Mouse (Mus musculus) testis, adult 2 months (tissue): ENCODE data around the gene Erp27.

Source experiments
- CTCF ChIP-seq: fragments of 200-500 bp; IDR thresholded peaks from 2 replicates; pipeline ENCODE4 v1.5.1; 2012; ENCODE audit warnings: low read depth, mild to moderate bottlenecking, inconsistent platforms, low read length, moderate library complexity; ENCODE audit not compliant: control insufficient read depth, insufficient read depth, insufficient replicate concordance
- POLR2A ChIP-seq: fragments of 200-500 bp; IDR thresholded peaks from 2 replicates; pipeline ENCODE4 v1.6.1; 2012; ENCODE audit warnings: low read depth, mild to moderate bottlenecking, inconsistent platforms, low read length, moderate library complexity; ENCODE audit not compliant: control insufficient read depth

DNA sequence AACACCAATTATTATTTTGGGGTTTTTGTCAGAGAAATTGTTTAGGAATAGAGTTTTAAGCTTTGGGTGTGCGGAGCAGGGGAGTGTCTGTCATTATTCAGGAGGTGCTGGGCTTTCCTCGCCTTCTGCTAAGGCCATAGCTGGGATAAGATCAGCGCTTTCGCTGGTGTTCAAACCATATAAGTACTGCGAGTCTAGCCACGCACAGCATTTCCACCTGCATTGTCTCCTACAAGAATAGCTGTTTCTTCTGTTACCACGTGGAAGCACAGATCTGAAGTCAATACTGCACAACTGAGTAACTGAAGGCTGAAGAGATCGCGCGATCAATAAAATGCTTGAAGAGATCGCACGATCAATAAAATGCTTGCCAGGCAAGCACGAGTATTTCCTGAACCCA lies 9.3 kb upstream of the Erp27 start:
- TF ChIP-seq POLR2A (no peak), CTCF (no peak)
